Mouse (Mus musculus) ES-CJ7 (cell line): Measurements from ENCODE around the gene Hnrnpa0.
A peak's percentile ranks its signal among the peaks of the same experiment; 100 is the strongest.

Source experiments
- DNase-seq: peaks from one replicate; pipeline ENCODE4 v3.0.0; 2011; ENCODE audit warnings: low read depth, low spot score

The Hnrnpa0 gene

DNA sequence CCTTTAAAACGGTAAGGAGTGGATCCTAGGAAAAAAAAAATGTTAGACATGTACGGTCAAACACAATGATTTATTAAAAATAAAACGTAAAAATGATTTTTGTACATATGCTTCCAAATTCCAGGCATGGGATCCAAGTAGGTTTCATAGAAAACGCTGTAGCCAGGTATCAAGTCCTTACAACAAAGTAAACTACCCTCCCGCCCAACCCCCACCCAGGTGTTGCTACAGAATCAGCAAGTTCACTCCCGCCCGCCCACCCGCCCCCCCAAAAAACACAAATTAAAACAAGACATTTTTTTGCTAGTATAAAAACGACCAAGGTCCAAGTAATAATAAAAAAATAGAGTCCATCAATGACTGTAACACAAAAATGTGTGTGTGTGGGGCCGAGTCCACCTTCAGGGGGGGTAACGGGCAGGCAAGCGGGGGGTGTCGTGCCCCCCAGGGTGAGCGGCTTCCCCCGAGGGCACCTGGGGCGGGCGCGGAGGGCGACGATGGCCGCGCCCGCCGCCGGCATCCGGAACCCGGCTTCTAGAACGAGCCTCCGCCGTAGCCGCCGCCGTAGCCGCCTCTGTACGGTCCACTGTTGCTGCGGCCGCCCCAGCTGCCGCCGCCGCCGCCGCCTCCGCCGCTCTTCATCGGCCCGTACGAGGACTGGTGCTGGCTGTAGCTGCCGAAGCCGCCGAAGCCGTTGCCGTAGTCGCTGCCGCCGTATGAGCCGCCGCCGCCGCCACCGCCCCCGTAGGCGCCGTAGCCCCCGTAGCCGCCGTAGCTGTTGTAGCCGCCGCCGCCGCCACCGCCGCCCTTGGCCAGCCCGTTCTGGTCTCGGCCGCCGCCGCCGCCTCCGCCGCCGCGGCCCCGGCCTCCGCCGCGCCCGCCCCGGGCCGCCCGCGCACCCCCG is 1.2 kb downstream of the Hnrnpa0 start:
- peak; percentile 34 for DNase-seq

DNA sequence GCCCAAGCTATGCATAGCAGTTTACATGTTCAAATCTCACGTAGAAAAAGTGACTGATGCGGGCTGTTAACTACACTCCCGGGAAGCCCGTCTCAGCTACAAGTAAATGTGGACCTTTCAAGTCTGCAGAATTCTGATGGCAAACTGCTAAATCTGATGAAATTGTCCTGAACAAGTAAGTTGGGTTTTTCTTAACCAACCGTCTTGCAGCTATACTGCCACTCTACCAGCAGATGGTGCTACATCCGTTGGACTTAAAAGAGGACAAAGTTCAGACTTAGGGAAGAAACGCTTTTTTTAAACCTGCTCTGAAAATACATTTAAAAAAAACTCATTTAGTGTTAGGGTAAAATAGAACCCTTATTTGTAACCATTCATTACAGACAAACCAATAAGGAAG is 2.2 kb downstream of the Hnrnpa0 start:
- peak; percentile 87 for DNase-seq

DNA sequence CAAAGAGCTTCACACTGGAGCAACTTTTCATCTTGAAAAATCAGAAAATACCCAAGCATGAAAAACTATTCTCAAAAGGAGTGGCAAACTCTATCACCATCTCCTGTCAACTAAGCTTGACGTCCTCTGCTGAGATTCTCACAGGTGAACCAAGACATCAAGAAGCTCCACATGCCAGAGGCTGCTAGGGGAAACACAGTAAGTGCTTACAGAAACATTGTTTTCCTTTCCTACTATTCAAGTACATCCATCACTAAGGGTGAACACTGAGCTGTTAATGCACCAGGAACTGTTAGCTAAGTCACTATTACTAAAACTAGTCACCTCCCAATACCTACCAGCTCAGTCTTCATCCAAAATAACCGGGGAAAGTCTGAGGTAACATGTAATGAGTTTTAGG is 3.4 kb downstream of the Hnrnpa0 start:
- no peak for DNase-seq

DNA sequence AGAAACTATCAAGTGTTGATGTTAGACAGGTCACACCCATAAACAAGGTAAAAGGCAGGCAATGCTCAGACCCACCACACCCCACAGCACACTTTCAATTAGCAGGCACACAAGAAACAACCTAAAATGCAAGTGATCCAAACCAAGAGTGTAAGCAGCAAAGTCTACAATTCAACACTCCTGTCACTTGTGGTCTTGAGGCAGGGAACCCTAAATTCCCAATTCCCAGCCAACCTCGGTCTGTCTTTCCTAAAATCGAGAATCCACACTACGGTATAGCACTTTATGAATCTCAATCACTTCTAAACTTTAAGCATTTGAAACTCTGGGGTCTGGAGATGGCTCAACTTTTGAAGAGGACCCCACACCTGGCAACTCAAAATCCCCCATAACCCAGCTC is 4.1 kb downstream of the Hnrnpa0 start:
- DNase-seq = no peak

DNA sequence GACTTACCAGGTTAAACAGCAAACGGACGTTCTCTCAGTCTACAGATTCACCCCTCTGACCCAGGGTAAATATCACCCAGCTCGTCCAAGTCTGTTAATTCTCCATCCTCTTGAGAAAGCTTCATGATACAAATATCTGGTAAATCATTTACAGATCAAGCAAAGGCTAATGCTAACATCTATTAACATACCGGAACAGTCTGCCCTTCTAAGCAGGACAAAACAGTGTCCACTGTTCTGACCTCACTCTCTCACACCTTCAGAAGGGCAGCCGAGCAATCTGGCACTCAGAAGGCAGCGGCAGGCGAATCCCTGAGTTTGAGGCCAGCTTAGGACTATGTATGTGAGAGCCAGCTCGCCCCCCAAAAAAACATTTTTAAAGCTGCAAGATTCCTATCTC is 5.0 kb downstream of the Hnrnpa0 start:
- DNase-seq = no peak

DNA sequence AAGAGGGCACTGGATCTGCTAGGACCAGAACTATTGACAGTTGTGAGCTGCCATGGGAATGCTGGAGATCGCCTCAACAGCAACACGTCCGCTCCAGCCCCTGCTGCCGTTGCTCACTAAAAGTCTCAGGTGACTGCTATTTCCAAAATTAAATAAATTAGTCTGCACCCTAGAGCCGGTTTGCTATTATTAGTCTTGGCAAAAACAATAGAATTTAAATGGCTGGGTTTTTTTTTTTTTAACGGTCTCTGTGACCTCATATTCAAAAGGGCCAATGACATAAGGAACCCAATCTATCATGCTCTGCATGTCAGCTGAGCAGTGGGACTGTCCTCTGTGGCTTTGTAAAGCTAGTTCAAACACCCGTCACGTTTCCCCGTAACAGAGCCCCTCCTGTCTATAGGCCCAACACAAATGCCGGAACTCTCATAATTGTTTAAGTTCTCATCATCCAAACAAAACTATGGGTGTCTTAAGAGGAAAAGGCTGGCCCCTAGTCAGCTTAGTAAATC is 5.5 kb downstream of the Hnrnpa0 start:
- DNase-seq = no peak

DNA sequence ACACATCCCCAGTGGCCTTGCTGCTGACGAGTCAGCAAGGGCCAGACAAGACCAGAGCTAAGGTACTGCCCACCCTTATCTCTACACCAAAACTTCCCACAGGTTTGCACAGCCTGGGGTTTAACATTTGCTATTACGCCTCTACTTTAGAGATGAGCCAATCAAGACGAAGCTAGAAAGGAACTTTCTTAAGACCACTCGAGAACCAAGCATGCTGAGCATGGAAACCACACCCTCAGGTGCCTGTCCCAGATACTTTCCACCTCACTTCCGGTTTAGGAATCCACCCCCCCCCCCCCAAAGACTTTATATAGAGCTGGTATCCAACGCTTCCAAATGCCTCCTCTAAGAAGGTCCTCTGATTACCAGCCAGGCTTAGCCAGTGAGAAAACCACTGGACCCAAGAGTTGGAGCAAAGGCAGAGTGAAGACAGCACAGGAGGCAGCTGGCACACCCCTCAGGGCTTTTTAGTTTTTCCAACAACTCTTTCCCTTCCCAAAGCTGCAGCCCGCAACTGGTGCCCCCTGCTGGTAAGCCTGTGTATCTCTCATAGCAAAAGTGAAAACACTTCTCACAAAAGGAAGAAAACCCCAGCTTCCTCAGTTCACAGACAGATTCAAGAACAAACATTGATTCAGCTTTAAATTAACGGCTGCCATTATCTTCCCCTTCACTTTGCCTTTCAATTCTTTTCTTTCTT is 10.9 kb downstream of the Hnrnpa0 start:
- peak; percentile 74 for DNase-seq

DNA sequence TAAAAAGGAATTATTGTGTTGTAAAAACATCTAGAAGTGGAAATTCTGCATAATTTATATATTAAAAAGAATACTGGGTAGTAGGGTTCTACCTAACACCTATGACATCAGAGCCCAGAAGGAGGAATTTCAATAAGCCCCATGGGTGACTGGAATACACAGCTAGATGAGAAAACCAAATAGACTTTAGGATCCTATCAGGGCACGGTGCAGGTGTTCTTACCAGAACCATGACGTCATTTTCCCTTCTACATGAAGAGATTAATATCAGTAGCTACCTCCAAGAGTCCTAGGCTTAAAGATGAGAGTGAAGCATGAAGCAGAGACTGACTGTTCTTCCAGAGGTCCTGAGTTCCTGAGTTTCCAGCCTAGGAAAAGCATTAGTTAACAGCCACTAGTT is 11.6 kb downstream of the Hnrnpa0 start:
- DNase-seq = no peak

DNA sequence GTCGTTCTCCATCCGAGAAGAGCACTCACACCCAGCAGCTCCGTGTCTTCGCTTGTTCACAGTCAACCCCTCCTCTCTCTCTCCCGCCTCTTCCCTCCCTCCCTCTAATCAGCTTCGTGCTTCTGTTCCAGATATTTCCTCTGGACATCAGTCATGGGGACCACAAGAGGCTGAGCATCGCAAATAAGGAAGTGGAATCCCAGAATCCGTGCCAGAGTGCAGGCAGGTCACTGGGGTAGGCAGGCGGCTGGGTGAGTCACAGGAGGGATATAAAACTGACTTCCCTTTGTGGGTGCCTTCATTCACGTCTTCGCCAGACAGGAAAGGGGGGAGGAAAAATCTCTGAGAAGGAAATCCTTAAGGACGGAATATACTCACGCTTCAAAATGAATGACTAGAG is 13.1 kb downstream of the Hnrnpa0 start:
- DNase-seq = no peak

DNA sequence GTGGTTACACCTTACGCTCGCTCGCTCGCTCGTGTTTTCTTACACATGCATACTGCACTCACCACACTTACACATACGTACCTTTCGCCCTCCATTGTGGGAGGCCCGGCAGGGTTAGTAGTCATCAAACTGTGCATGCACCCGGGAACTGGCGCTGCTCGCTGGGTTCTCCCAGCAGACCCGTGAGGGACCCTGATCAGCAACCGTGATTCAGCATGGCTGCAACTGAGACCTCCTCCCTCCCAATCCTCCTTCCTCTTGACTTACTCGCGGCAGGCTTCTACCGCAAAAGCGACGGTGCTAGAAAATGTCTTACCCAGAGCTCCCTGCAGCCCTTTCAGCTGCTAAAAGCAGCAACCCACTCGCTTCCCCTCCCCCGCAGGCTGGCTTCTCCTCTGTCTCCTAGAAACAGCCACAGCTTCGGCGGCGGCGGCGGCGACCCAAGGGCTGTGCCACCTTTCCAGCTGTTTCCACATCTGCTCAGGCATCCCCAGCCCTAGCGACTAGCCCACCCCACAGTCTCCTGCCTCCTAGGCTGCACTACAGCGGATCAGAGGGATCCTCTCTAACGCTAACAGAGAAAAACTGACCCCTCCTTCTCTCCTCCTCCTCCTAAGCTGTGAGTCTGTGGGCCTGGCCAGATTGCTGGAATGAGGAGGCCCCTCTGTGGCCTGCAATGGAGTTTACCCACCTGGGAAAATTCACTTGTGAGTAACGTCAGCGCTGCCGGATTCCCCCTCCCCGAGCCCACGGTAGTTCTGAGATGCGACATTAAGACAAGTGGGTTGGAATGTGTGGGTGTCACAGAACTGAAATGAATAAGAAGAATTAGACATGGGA is 15.1 kb downstream of the Hnrnpa0 start, which contains the start of gene Klhl3:
TSS of gene Klhl3 (minus strand) at position 532 of the 840 bp plus-strand sequence.
- peak; percentile 57 for DNase-seq

DNA sequence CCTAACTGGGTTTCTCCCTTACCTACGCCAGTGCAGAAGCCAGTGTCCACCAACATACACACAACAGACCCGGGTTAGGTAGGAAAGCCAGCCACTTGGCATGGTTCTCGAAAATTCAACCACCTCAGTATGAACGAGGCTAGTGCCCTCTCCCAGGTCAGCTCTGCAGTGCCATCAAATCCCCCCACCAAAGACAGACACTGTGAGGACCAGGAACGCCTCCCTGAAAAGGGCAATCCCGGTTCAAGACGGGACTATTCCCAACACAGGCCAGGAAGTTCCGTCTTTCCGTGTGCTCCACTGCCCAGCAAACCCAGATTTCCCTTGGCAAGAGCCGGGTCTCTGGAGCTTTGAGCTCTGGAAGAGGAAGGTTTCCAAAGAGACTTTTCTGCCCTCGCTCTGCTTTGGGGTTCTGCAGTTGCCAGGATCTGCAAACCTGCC is 15.7 kb downstream of the Hnrnpa0 start:
- DNase-seq = no peak

DNA sequence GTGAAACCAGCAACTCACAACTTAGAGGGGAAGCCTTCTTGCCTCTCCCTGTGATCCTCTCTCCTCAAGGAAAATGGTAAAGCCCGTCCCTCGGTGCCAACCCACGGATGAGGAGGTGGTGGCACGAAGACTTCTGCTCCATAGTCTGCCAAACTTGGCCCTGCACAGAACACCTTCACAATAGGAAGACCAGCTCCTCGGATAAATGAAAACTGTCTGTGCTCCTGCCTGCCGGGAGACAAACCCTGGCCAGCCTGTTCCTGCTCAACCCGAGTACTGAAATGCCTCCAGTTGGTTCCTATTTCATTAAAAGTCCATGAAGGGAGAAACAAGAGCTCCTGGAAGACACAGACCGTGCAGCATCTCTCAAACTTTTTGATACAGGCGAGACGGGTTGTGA is 16.2 kb downstream of the Hnrnpa0 start:
- DNase-seq = no peak

DNA sequence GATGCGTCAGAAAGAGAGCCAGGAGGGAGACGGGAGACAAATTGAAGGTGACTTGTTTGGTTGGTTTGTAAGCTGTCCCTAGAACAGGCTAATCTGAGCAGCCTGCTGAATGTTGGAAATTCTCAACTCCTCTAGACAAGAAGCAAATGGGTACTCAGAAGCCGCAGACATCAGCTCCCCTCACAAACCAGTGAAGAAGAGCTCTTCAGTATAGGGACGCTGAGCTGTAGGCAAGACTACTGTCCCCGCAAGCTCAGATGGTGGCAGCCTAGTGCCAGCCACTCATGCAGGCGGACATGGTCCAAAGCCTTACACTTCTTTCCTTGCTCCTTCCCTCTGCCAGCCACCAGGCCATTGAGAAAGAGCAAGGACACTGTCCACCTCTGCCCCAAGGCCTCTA is 17.1 kb downstream of the Hnrnpa0 start:
- DNase-seq = no peak

DNA sequence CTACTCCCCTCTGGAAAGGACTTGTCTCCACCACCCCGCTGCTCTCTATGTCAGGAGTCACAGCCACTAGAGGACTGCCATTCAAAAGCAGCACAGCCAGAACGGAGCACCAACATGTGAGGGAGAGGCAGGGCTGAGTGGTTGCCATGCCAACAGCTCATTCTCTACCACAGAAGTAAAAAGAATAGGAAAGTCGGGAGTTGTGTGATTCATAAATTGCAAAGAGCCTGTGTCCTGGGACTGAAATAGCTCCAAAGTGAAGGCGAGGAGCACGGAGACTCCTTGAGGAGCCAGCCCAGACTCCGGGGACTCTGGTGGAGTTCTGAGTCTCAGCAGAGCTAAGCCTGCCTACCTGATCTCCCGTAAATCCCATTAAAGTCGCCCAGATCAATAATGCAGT is 37.7 kb downstream of the Hnrnpa0 start:
- DNase-seq = no peak

DNA sequence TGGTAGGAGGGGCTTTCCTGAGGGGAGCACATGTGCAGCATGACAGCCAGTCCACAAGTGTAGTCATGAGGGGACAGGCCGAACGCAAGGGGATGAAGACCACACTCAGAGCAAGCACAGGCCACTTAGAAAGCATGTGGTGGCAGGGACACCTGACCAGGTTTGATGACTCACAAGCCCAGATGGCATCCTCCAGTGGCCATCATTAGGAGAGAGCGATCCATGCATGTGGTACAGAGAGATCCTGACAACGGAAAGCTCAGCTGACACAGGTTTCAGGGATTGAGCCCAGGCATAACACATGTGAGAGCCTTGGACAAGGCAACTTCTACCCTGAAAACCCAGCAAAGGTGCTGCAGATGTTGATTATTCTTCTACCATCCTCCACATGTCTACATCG is 44.0 kb downstream of the Hnrnpa0 start:
- DNase-seq = no peak

DNA sequence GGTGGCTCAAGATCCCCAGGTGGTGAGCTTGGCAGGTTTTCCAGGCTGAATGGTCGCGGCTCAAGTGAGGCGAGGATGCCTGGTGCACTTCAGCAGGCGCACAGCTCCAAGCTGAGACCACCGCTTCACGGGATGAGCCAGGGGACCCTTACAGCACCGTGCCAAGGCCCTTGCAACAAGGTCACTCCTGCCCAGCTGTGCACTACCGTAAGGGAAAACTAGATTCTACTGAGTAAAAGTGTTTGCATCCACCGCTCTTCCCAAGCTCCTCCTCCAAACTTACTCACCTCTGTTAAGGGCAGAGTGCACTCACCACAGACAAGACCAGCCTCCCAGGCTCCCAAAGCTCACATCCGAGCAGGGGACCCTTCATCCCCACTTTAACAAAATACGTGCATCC is 44.8 kb downstream of the Hnrnpa0 start:
- DNase-seq = no peak

DNA sequence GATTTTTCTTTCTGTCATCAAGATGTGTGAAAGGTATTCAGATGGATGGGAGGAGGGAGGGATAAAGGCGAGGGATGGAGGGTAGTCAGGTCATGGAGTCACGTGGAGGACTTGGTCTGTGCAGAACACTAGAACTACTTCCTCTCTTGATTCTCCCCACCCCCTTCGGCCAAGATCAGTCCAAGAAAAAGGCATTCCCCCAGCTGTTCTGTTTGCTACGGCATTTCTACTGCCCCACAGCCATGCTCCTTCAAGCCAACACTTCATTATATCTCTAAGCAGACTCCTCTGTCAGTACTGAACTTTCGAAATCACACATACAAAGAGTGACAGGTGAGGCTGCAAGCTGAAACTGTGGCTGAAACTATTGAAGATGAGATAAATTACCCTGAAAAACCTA is 45.3 kb downstream of the Hnrnpa0 start:
- DNase-seq = no peak

DNA sequence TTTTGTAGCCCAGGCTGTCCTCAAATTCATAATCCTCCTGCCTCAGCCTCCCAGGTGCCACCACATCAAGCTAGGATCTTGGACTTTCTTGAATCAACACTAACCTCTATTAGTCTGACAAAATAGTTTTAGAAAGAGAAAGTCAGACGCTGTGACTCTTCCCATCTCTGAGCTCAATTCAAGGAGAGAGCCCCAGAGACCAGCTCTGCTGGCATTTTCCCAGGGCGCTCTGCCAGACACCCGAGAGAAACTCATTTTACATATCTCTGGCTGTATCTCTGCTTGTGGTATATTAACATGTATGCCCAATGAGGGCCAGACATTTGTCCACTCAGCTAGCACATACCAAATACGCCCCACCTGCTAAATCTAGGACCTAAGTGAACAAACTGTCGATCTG is 50.0 kb downstream of the Hnrnpa0 start:
- no peak for DNase-seq
